Mouse (Mus musculus) kidney, adult 2 months (tissue): ENCODE data around the gene Hspa8.

Experiments
- CTCF ChIP-seq: fragments of 200-500 bp; conservative IDR thresholded peaks from 2 replicates; pipeline ENCODE4 v1.5.1; 2011; ENCODE audit warnings: low read depth, mild to moderate bottlenecking, control low read depth, low read length, moderate library complexity, mixed read lengths; ENCODE audit not compliant: insufficient read depth, insufficient read length
- POLR2A ChIP-seq: fragments of 200-500 bp; IDR thresholded peaks from one replicate; pipeline ENCODE4 v1.6.1; 2011; ENCODE audit warnings: low read depth, low read length, control low read depth

DNA sequence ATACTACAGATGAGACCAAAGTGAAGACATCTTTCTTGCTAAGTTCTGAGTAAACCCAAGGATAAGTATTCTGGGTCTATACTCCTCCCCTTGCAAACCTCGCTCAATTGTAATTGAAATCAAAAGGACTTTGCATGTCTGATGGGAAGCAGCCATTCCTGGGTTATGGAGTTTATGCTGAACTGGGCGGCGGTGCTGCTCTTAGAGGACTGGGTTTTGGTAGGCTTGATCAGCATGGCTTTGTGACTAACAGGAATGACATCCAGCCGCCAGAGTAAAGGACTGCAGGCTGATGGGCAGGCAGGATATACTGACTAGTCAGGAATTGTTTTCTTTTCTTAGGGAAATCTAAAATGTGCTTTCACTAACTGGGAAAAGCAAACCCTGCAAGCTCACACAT lies 32.8 kb upstream of the Hspa8 start:
- TF ChIP-seq CTCF: no peak
- TF ChIP-seq POLR2A: no peak
